Mouse (Mus musculus): ENCODE results near the gene Nol4l.
A peak's percentile ranks its signal among the peaks of the same experiment; 100 is the strongest.

The Nol4l gene

DNA sequence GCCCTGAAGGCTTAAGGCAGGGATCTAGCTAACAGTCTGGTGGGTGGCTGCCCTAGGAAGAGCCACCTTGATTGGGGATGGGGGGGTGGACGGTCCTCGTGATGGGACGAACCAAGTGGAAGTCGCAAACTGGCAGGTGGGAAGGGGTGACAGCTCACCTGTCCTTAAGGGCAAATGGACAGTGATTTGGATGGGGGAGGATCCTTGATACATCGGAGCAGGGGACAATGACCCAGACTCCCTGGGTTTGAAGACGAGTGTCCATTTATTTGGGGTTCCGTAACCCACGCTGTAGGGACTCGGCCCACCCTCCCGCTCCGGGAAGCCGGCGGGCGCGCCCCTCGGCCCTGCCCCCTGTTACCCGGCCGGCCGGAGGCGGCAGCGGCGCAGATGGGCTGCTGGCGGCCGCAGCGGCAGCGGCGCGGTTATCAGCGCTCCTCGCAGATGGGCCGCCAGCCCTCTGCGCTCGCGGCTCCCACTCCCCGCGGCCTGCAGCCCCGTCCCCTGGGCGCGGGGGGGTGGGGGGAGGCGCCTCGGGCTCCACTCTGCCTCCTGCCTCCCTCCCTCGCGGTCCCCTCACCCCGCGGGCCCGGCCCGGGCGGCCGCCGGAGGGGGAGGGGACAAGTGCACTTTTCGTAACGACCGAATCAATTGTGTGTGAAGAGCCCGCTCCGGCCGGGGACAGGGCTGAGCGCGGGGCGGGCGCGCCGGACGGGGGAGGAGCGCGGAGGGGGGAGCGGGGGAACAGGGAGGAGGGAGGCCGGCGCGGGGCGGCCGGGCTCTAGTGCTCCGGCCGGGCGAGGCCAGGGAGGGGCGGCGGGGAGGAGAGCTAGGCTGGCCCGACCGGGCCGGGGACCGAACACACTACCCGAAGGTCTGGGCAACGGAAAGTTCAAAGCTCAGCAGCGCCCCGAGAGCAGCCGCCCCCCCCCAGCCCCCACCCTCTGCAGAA lies 1.9 kb downstream of the Nol4l start:
- peaks cover 8% of the 10 kb centered on the region for H3K27me3 ChIP-seq (ENCODE audit: control insufficient read depth, insufficient read depth, low read length, poor library complexity, severe bottlenecking)
- peak; percentile 38 for DNase-seq (ENCODE audit: low read depth, low spot score)
- H3K36me3 ChIP-seq (ENCODE audit: control insufficient read depth, insufficient read depth, low read length, poor library complexity, severe bottlenecking): no peaks in the 10 kb centered on the region

DNA sequence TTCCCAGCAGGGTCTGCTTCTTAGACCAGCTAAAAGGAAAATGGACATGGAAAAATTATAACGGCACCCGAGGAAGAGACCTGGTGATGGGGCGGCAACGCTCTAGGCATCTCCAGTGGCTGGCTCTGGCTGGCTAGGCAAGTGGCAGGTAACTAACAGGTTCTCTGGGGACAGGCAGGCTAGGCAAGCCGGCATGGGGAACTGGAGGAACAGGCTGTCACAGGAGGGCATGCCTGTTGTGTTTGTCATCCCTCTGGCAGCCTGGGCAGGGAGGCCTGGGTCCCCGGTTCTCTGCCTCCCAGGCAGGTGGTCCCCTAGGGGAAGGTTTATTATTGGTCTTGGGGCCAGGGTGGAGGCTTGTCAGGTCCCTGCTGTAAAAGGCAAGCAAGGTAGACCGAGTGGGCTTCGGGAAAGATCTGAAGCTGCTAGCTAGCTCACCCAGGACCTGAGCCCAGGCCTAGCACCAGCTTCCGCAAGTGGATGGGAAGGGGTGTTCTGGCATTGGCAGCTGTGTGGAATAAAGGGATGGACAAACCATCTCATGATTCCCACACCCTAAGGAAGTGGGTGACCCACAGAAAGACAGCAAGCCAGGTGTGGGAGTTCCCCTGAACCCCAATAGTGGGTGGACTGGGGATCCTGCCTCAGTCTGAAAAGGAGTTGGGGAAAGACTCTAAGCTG lies 2.8 kb downstream of the Nol4l start:
- Histone ChIP-seq H3K27me3 (ENCODE audit: control insufficient read depth, insufficient read depth, low read length, poor library complexity, severe bottlenecking) (peaks cover 8% of the 10 kb centered on the region), H3K36me3 (ENCODE audit: control insufficient read depth, insufficient read depth, low read length, poor library complexity, severe bottlenecking) (no peaks in the 10 kb centered on the region)
- no peak for DNase-seq (ENCODE audit: low read depth, low spot score)

DNA sequence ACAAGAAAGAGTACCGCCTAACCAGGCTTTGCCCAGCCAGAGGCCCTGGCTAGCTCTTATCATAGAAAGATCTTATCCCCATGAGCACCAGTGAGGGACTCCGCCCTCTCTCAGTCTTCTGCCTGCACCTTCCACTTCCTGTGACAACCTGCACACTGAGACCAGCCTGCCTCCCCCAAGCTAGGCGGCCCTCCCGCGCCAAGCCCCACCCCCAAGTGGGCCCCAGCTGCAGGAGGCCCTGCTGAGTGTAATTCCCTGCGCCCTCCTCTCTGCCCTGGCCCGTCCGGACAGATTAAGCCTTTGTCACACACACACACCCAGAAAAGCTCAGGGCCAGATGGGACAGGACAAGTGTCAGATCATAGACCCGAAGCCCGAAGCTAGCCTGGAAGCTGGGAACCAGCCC lies 3.9 kb downstream of the Nol4l start:
- Histone ChIP-seq H3K27me3 (ENCODE audit: control insufficient read depth, insufficient read depth, low read length, poor library complexity, severe bottlenecking) (peaks cover 5% of the 10 kb centered on the region), H3K36me3 (ENCODE audit: control insufficient read depth, insufficient read depth, low read length, poor library complexity, severe bottlenecking) (no peaks in the 10 kb centered on the region)
- DNase-seq (ENCODE audit: low read depth, low spot score): peak; percentile 63

GRCm38 (mm10) chr2:153524727-153525126 lies 5.0 kb downstream of the Nol4l start:
- Histone ChIP-seq H3K36me3 (ENCODE audit: control insufficient read depth, insufficient read depth, low read length, poor library complexity, severe bottlenecking) (no peaks in the 10 kb centered on the region), H3K27me3 (ENCODE audit: control insufficient read depth, insufficient read depth, low read length, poor library complexity, severe bottlenecking) (peaks cover 5% of the 10 kb centered on the region)
- DNase-seq (ENCODE audit: low read depth, low spot score): no peak

DNA sequence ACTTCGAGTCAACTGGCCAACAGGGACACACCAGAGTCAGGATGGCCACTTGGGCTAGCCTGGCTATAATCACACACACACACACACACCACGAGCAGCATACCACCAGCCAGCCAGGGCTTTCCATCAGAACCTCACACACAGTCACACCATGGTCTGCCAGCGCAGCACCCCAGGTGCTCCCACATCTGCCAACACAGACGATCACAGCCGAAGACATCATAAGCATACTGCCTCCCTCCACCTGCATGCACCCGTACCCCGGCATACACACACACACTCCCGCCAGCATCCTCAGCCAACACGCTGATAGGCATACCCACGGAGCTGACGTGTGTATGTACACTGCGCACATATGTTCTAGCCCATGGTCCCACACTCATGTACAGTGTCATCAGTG lies 6.1 kb downstream of the Nol4l start:
- Histone ChIP-seq H3K36me3 (ENCODE audit: control insufficient read depth, insufficient read depth, low read length, poor library complexity, severe bottlenecking) (no peaks in the 10 kb centered on the region), H3K27me3 (ENCODE audit: control insufficient read depth, insufficient read depth, low read length, poor library complexity, severe bottlenecking) (peaks cover 2% of the 10 kb centered on the region; the same call in 1 of the 2 replicates)
- DNase-seq (ENCODE audit: low read depth, low spot score): no peak

- H3K27me3 ChIP-seq (ENCODE audit: control insufficient read depth, insufficient read depth, low read length, poor library complexity, severe bottlenecking): peaks cover 2% of the 10 kb centered on the region; the same call in 1 of the 2 replicates
- no peaks in the 10 kb centered on the region for H3K36me3 ChIP-seq (ENCODE audit: control insufficient read depth, insufficient read depth, low read length, poor library complexity, severe bottlenecking)
- DNase-seq (ENCODE audit: low read depth, low spot score): no peak
Measured at GRCm38 (mm10) chr2:153523143-153523542, 6.6 kb downstream of the Nol4l start.

DNA sequence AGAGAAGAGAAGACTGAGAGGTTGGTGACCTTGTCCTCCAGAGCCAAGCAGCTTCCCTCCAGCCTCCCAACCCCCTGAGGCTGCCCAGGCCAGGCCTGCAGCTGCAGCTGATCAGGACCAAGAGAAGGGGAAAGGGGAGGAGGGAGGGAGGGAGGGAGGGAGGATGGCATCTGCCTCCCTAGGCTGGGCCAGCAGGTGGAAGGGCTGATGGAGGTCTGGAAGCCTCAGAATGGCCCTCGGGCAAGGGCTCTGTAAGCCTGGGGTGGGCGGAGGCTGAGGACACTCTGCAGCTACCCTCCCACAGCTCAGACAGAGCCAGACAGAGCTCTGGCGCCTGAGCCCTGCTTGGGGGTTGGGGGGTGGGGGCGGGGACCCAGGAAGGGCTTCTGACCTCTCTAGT lies 7.5 kb downstream of the Nol4l start:
- Histone ChIP-seq H3K27me3 (ENCODE audit: control insufficient read depth, insufficient read depth, low read length, poor library complexity, severe bottlenecking) (no peaks in the 10 kb centered on the region), H3K36me3 (ENCODE audit: control insufficient read depth, insufficient read depth, low read length, poor library complexity, severe bottlenecking) (no peaks in the 10 kb centered on the region)
- no peak for DNase-seq (ENCODE audit: low read depth, low spot score)

DNA sequence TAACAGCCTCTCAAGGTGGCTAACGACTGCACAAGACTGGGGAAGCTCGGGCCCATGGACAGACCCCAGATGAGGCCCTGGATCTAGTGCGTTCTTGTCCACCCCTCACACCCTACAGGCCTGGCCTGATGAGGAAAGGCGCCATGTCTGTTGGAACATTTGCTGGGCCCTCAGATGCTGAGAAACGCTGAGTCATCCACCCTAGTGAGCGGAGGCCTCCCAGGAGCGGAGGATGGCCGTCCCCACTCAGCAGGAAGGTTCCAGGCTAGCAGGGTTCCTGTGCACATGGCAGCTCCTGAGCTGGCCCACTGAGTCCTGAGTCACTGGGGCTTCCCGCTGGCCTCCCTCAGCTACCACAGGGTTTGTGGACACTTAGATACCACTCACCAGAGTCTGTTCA lies 9.7 kb downstream of the Nol4l start:
- no peaks in the 10 kb centered on the region for H3K27me3 ChIP-seq (ENCODE audit: control insufficient read depth, insufficient read depth, low read length, poor library complexity, severe bottlenecking)
- DNase-seq (ENCODE audit: low read depth, low spot score): no peak
- no peaks in the 10 kb centered on the region for H3K36me3 ChIP-seq (ENCODE audit: control insufficient read depth, insufficient read depth, low read length, poor library complexity, severe bottlenecking)

DNA sequence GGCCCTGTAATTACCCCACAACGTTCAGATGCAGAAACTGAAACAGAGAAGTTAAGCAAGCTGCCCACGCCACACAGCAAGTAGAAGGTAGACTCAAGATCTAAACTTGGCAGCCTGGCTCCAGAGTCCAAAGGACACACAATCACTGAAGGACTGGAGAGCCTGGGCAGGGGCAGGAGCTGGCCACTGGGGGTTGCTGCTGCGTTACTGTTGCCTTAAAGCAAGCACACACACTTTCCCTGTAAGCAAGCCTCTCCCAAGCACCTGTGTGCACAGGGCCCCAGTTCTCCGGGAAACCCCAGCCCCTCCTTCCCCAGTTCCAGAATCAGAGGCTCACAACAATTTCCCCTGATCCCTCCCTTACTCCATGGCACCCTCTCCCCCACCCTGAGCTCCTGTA lies 12.8 kb downstream of the Nol4l start:
- H3K36me3 ChIP-seq (ENCODE audit: control insufficient read depth, insufficient read depth, low read length, poor library complexity, severe bottlenecking): no peaks in the 10 kb centered on the region
- DNase-seq (ENCODE audit: low read depth, low spot score): peak; percentile 25
- no peaks in the 10 kb centered on the region for H3K27me3 ChIP-seq (ENCODE audit: control insufficient read depth, insufficient read depth, low read length, poor library complexity, severe bottlenecking)

GRCm38 (mm10) chr2:153515582-153515981 lies 14.2 kb downstream of the Nol4l start:
- Histone ChIP-seq H3K27me3 (ENCODE audit: control insufficient read depth, insufficient read depth, low read length, poor library complexity, severe bottlenecking) (no peaks in the 10 kb centered on the region), H3K36me3 (ENCODE audit: control insufficient read depth, insufficient read depth, low read length, poor library complexity, severe bottlenecking) (no peaks in the 10 kb centered on the region)
- DNase-seq (ENCODE audit: low read depth, low spot score): no peak

DNA sequence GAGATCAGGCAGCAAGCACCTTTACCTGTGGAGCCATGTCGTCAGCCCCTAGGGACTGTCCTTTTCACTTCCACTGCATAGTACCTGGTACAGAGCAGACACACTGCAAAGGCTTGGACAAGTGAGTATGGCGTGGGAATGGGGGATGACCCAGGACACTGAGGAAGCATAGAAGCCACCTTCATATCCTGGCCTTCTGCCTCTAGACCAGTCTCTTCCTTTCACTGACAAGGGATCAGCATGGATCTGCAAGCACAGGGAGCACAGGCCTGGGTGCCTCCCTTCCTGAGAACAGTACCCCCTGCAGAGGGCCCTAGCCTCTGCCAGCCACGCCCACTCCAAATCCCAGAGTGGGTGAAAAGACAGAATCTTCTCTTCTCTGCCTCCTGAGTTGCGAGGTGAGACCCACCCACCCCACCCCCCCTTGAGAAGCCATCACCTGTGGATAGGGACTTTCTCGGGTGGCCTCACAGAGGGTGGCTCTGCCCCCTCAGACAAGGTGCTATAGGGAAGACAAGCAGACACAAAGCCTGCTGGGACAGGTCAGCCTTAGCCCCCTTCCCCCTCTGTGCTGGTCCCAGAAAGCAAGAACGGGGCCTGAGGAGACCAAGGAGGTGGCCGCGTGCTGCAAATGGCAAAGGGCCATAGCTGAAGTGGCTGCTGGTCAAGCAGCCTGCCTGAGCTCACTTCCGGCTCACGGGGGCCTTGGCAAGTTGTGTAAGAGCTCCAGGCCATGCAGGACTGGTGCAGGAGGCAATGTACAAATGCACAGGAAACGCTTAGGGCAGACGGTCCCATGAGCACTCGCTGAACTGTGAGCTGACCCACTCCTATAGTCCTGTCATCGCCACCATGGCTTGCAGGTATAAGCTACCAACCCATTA lies 15.0 kb downstream of the Nol4l start:
- H3K36me3 ChIP-seq (ENCODE audit: control insufficient read depth, insufficient read depth, low read length, poor library complexity, severe bottlenecking): no peaks in the 10 kb centered on the region
- H3K27me3 ChIP-seq (ENCODE audit: control insufficient read depth, insufficient read depth, low read length, poor library complexity, severe bottlenecking): no peaks in the 10 kb centered on the region

GRCm38 (mm10) chr2:153513983-153514382 lies 15.8 kb downstream of the Nol4l start:
- Histone ChIP-seq H3K27me3 (ENCODE audit: control insufficient read depth, insufficient read depth, low read length, poor library complexity, severe bottlenecking) (no peaks in the 10 kb centered on the region), H3K36me3 (ENCODE audit: control insufficient read depth, insufficient read depth, low read length, poor library complexity, severe bottlenecking) (no peaks in the 10 kb centered on the region)
- no peak for DNase-seq (ENCODE audit: low read depth, low spot score)

More for the DNA sequence above, 15.0 kb downstream of the Nol4l start:
- DNase-seq (ENCODE audit: low read depth, low spot score): no peak

- no peaks in the 10 kb centered on the region for H3K27me3 ChIP-seq (ENCODE audit: control insufficient read depth, insufficient read depth, low read length, poor library complexity, severe bottlenecking)
- H3K36me3 ChIP-seq (ENCODE audit: control insufficient read depth, insufficient read depth, low read length, poor library complexity, severe bottlenecking): no peaks in the 10 kb centered on the region
- no peak for DNase-seq (ENCODE audit: low read depth, low spot score)
Measured at GRCm38 (mm10) chr2:153512416-153513323, 17.1 kb downstream of the Nol4l start.

DNA sequence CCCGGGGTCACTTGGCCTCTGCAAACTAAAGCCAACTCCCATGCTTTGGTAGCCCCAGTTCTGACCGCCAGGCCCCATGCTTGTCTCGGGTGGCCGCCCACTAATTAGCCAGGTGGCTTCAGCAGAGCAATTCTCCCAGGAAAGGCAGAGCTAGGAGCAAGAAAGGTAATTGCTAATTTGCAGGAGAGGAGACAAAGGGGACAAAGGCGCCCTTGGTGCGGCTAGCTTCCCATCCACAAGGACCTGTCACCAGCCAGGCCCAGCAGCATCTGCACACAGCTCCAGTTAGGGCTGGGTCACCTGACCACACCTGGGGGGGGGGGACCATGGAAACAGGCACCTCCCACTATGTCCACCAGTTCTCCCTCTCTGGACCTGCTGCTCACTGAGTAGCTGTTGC lies 18.2 kb downstream of the Nol4l start:
- H3K36me3 ChIP-seq (ENCODE audit: control insufficient read depth, insufficient read depth, low read length, poor library complexity, severe bottlenecking): no peaks in the 10 kb centered on the region
- DNase-seq (ENCODE audit: low read depth, low spot score): no peak
- H3K27me3 ChIP-seq (ENCODE audit: control insufficient read depth, insufficient read depth, low read length, poor library complexity, severe bottlenecking): no peaks in the 10 kb centered on the region
